Mouse (Mus musculus) ES-Bruce4 (cell line): ENCODE measurements around the gene Atxn7l2.

Experiments used
- CTCF ChIP-seq: IDR thresholded peaks from one replicate; pipeline ENCODE4 v1.8.1; 2011; ENCODE audit warnings: low read depth, low read length
- EP300 ChIP-seq: IDR thresholded peaks from 2 replicates; pipeline ENCODE4 v1.6.1; 2011; ENCODE audit warnings: low read depth, low read length; ENCODE audit not compliant: insufficient read depth
- POLR2A ChIP-seq: IDR thresholded peaks from one replicate; pipeline ENCODE4 v1.8.1; 2011; ENCODE audit warnings: low read length; ENCODE audit not compliant: insufficient read depth

DNA sequence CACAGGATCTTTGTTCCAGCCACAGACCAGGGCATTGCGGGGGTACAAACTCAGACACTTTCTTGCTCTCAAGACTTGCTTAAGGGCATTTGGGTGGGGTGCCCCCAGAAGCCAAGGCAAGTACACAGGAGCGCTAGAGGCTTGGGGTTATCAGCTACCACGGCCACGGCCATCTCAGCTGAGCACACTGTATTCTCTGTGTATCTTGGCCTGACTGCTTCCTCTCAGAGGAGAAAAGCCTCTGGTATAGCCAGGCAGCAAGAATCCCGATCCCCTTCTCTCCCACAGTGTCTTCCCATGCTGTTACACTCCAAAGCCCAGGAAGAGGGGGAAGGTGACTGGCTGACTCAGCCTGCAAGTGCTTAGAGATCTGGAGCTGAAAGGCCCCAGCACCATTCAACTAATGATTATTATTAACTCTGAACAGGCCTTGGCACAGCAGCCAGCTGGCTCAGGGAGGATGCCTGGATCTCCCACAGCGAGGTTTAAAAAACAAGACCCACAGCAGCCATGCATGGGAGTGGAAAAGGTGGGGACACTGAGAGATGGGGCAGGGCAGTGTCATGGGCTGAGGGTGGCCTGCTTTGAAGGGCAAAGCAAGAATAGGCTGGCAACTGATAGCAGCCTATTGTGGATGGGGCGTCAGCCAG is 14.7 kb downstream of the Atxn7l2 start:
- TF ChIP-seq CTCF (no peak), POLR2A (no peak), EP300 (no peak)
